Mouse (Mus musculus): Measurements from ENCODE around the gene Brsk1. TPM values are rescaled to one million over a fixed set of nuclear protein-coding genes. Genes with fewer than 3 reads are reported as not detected.

The Brsk1 gene
- polyA plus RNA-seq, 1 experiment from 2014 or later = 1.0 TPM

DNA sequence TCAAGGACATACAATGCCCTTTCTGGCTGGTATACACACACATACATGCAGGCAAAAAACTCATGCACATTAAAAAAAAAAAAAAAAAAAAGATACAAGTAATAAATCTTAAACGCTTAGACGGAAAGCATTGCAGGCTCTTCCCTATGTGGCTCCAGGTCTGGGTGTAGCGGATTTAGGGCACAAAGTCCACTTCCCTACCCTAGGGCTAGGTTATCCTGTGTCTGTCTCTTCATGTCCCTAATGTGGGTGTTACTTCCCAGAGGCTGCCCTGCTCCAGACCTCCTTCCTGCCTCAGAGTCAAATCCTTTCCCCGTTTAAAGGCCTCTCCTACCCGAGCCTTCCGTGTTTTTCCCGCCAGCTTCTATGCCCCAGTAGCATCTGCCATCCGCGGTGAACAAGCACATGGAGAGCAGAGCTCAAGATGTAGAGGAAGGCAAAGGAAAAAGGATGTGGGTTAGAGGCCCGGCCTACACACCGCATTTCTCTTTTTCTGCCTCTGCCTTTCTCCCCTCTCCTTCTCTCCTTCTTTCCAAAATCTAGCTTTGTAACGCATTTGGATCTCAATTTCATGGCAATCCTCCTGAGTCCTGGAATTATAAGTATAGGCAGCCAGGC lies 16.2 kb upstream of the Brsk1 start:
- WGBS = 88% methylated on average over 12 of the region's 12 CpGs
- H3K36me3 ChIP-seq = peaks cover 68% of the 10 kb centered on the region
- H3K4me1 ChIP-seq = no peaks in the 10 kb centered on the region
- no peaks in the 10 kb centered on the region for H3K9me3 ChIP-seq
- no peak for DNase-seq (ENCODE audit: low spot score)
- no peak overlapping the region for H3K4me3 ChIP-seq
- H3K27me3 ChIP-seq (ENCODE audit: insufficient read depth, poor library complexity, severe bottlenecking) = no peaks in the 10 kb centered on the region
- H3K27ac ChIP-seq = no peak overlapping the region

DNA sequence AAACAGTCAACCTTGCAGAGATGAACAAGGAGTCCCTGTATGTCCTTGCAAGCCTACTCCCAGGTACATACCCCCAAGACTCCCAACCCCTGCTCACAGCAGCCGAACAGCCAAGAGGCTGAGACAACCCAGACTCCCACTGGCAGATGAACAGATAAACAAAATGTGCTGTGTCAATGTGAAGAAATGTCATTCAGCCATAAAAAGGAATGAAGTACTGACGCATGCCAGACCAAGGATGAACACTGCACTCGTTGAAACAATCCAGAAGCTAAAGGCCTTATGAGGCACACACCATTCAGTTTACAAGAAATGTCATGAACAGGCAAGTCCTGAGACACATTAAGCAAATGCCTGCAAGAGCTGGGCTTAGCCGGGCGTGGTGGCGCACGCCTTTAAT lies 15.2 kb upstream of the Brsk1 start:
- Histone ChIP-seq H3K27ac (no peak overlapping the region), H3K4me1 (no peaks in the 10 kb centered on the region), H3K36me3 (peaks cover 67% of the 10 kb centered on the region), H3K27me3 (ENCODE audit: insufficient read depth, poor library complexity, severe bottlenecking) (no peaks in the 10 kb centered on the region), H3K9me3 (no peaks in the 10 kb centered on the region), H3K4me3 (no peak overlapping the region)
- 74% methylated on average over 7 of the region's 7 CpGs for WGBS
- no peak for DNase-seq (ENCODE audit: low spot score)

DNA sequence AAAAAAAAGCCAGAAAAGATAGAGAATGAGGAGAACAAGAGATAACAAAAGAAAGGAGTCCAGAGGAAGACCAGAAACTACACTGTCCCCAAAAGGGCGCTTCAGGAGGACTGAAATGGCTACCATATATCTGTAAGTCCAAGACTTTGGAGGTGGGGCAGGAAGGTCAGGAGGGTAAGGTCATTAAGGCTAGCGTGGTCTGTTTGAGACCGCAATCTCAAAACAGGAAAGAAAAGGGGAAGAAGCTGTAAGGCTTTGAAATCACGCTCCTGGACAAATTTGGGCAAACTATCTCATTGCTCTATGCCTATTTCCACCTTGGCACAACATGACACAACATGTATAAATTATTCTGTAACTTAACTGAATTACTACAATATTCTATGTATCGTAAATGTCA lies 7.1 kb upstream of the Brsk1 start:
- no peak for DNase-seq (ENCODE audit: low spot score)
- Histone ChIP-seq H3K27me3 (ENCODE audit: insufficient read depth, poor library complexity, severe bottlenecking) (no peaks in the 10 kb centered on the region), H3K9me3 (no peaks in the 10 kb centered on the region), H3K36me3 (peaks cover 30% of the 10 kb centered on the region), H3K4me3 (no peak overlapping the region), H3K4me1 (peaks cover 7% of the 10 kb centered on the region), H3K27ac (no peak overlapping the region)
- 87% methylated on average over 5 of the region's 5 CpGs for whole genome bisulfite sequencing

GRCm38 (mm10) chr7:4684203-4684602 lies 6.2 kb upstream of the Brsk1 start:
- Histone ChIP-seq H3K27ac (peak overlapping the region; percentile 83), H3K9me3 (no peaks in the 10 kb centered on the region), H3K27me3 (ENCODE audit: insufficient read depth, poor library complexity, severe bottlenecking) (no peaks in the 10 kb centered on the region), H3K4me3 (peak overlapping the region; percentile 80), H3K36me3 (peaks cover 26% of the 10 kb centered on the region), H3K4me1 (peaks cover 7% of the 10 kb centered on the region)
- 2% methylated on average over 13 of the region's 13 CpGs for WGBS
- no peak for DNase-seq (ENCODE audit: low spot score)

GRCm38 (mm10) chr7:4684632-4685417 lies 5.6 kb upstream of the Brsk1 start, which contains the start of gene Hspbp1:
TSS of gene Hspbp1 (minus strand) at chr7:4685068.
- Histone ChIP-seq H3K9me3 (no peaks in the 10 kb centered on the region), H3K27me3 (ENCODE audit: insufficient read depth, poor library complexity, severe bottlenecking) (no peaks in the 10 kb centered on the region), H3K36me3 (peaks cover 24% of the 10 kb centered on the region), H3K4me1 (peaks cover 7% of the 10 kb centered on the region), H3K27ac (peak within 1 kb of the TSS; percentile 83), H3K4me3 (peak within 1 kb of the TSS; percentile 80)
- under 1% methylated on average over 32 of the region's 32 CpGs for WGBS
- peak; percentile 99 for DNase-seq (ENCODE audit: low spot score)

- peaks cover 36% of the 10 kb centered on the region for H3K36me3 ChIP-seq
- no peaks in the 10 kb centered on the region for H3K27me3 ChIP-seq (ENCODE audit: insufficient read depth, poor library complexity, severe bottlenecking)
- WGBS = 9% methylated on average over 22 of the region's 35 CpGs
- H3K4me1 ChIP-seq = peaks cover 21% of the 10 kb centered on the region
- H3K4me3 ChIP-seq = peak overlapping the region; percentile 93
- peak overlapping the region; percentile 98 for H3K27ac ChIP-seq
- DNase-seq (ENCODE audit: low spot score) = no peak
- H3K9me3 ChIP-seq = no peaks in the 10 kb centered on the region
Measured at GRCm38 (mm10) chr7:4690951-4691653, 698 bp downstream of the Brsk1 start.

DNA sequence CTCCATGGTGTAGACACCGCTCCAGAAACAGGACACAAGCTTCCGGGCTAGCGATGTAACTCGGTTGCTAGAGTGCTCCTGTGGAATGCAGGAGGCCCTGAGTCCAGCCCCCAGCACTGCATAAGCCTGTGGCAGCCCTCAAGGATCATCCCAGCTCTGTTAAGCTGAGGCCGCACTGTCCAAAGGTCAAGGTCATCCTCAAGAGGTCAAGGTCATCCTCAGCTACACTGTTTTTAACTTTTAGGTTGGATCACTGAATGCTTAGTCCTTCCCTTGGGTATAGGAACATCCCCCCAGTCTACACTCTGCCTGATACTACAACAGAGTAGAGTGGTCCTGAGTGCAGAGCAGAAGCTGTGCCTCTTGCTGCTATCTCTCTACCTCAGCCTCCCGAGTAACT lies 2.6 kb downstream of the Brsk1 start:
- Histone ChIP-seq H3K27ac (peak overlapping the region; percentile 57; the same call in 1 of the 2 replicates), H3K4me1 (peaks cover 21% of the 10 kb centered on the region), H3K27me3 (ENCODE audit: insufficient read depth, poor library complexity, severe bottlenecking) (no peaks in the 10 kb centered on the region), H3K4me3 (no peak overlapping the region), H3K36me3 (peaks cover 49% of the 10 kb centered on the region), H3K9me3 (no peaks in the 10 kb centered on the region)
- no peak for DNase-seq (ENCODE audit: low spot score)
- 69% methylated on average over 6 of the region's 6 CpGs for WGBS

DNA sequence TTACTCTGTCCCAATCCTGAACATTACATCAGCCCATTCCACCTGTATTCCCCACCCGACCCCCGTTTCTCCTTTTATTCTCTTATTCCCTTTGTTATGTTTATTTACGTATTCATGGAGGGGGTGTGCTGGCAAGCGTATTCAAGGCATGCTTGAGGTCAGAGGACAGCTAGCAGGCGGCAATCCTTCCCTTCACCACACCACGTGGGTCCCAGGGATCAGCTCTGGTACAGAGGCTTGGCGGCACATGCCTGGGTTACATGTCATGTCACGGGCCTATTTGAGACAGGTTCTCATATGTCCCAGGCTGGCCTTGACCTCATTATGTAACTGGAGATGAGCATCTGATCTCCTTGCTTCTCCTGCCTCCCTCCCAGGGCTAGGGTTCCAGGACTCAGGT lies 11.9 kb downstream of the Brsk1 start:
- H3K4me1 ChIP-seq = 0 out of 2 replicates have a peak, but pooled peaks cover 2% of the 10 kb centered on the region
- DNase-seq (ENCODE audit: low spot score) = no peak
- peaks cover 73% of the 10 kb centered on the region for H3K36me3 ChIP-seq
- H3K27me3 ChIP-seq (ENCODE audit: insufficient read depth, poor library complexity, severe bottlenecking) = no peaks in the 10 kb centered on the region
- H3K9me3 ChIP-seq = no peaks in the 10 kb centered on the region
- H3K27ac ChIP-seq = no peak overlapping the region
- WGBS = 75% methylated on average over 8 of the region's 8 CpGs
- H3K4me3 ChIP-seq = no peak overlapping the region

DNA sequence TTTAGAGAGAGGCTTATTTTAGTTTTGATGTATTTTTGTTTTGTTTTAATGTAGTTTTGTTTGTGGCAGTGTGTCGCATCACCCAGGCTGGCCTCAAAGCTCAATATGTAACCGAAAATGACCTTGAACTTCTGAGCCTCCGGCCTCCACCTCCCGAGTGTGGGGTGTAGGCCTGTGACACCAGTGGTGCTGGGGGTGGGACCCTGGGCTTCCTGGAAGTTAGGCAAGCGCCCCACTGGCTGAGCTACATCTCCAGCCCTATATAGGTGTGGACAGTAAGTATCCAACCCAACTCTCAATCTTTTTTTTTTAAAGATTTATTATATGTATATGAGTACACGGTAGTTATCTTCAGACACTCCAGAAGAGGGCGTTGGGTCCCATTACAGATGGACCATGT lies 12.8 kb downstream of the Brsk1 start:
- no peaks in the 10 kb centered on the region for H3K27me3 ChIP-seq (ENCODE audit: insufficient read depth, poor library complexity, severe bottlenecking)
- peaks cover 77% of the 10 kb centered on the region for H3K36me3 ChIP-seq
- no peaks in the 10 kb centered on the region for H3K9me3 ChIP-seq
- H3K27ac ChIP-seq = no peak overlapping the region
- WGBS = 90% methylated on average over 7 of the region's 7 CpGs
- no peak overlapping the region for H3K4me3 ChIP-seq
- 0 out of 2 replicates have a peak, but pooled peaks cover 2% of the 10 kb centered on the region for H3K4me1 ChIP-seq
- DNase-seq (ENCODE audit: low spot score) = no peak

DNA sequence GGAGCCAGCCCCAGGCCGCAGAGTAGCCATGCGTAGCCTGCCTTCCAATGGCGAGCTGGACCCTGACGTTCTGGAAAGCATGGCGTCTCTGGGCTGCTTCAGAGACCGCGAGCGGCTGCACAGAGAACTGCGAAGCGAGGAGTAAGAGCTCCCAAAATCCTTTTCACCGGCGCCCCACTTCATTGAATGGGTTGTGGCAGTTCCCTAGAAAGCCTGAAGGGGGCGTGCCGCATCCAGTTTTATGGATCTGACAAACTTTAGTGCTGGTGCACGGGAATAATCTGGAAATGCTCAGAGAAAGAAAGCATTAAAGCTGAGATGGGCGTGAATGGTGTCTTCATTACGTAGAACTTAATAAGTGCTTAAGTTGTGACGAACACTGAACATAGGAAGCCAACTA lies 14.7 kb downstream of the Brsk1 start:
- WGBS = 39% methylated on average over 18 of the region's 18 CpGs
- Histone ChIP-seq H3K27me3 (ENCODE audit: insufficient read depth, poor library complexity, severe bottlenecking) (no peaks in the 10 kb centered on the region), H3K4me1 (0 out of 2 replicates have a peak, but pooled peaks cover 2% of the 10 kb centered on the region), H3K36me3 (peaks cover 73% of the 10 kb centered on the region), H3K27ac (no peak overlapping the region), H3K4me3 (0 out of 2 replicates have a peak overlapping the region, but pooled peaks have one; percentile 19), H3K9me3 (no peaks in the 10 kb centered on the region)
- no peak for DNase-seq (ENCODE audit: low spot score)

- DNase-seq (ENCODE audit: low spot score) = no peak
- 81% methylated on average over 3 of the region's 3 CpGs for WGBS
- Histone ChIP-seq H3K27me3 (ENCODE audit: insufficient read depth, poor library complexity, severe bottlenecking) (no peaks in the 10 kb centered on the region), H3K4me1 (no peaks in the 10 kb centered on the region), H3K9me3 (no peaks in the 10 kb centered on the region), H3K27ac (no peak overlapping the region), H3K36me3 (peaks cover 76% of the 10 kb centered on the region), H3K4me3 (no peak overlapping the region)
Measured at GRCm38 (mm10) chr7:4712594-4712993, 22.2 kb downstream of the Brsk1 start.

- H3K36me3 ChIP-seq = peaks cover 44% of the 10 kb centered on the region
- H3K9me3 ChIP-seq = no peaks in the 10 kb centered on the region
- WGBS = 67% methylated on average over 6 of the region's 6 CpGs
- no peak overlapping the region for H3K4me3 ChIP-seq
- DNase-seq (ENCODE audit: low spot score) = no peak
- no peak overlapping the region for H3K27ac ChIP-seq
- no peaks in the 10 kb centered on the region for H3K27me3 ChIP-seq (ENCODE audit: insufficient read depth, poor library complexity, severe bottlenecking)
- H3K4me1 ChIP-seq = no peaks in the 10 kb centered on the region
Measured at GRCm38 (mm10) chr7:4716955-4717354, 26.6 kb downstream of the Brsk1 start.

GRCm38 (mm10) chr7:4719276-4719675 lies 28.9 kb downstream of the Brsk1 start:
- H3K9me3 ChIP-seq = no peaks in the 10 kb centered on the region
- H3K27ac ChIP-seq = no peak overlapping the region
- H3K27me3 ChIP-seq (ENCODE audit: insufficient read depth, poor library complexity, severe bottlenecking) = no peaks in the 10 kb centered on the region
- 88% methylated on average over 3 of the region's 3 CpGs for WGBS
- no peaks in the 10 kb centered on the region for H3K4me1 ChIP-seq
- H3K36me3 ChIP-seq = peaks cover 24% of the 10 kb centered on the region
- no peak for DNase-seq (ENCODE audit: low spot score)
- H3K4me3 ChIP-seq = no peak overlapping the region

Measured in heart, embryonic 10.5 days (tissue).